Mouse (Mus musculus) hindbrain, embryonic 15.5 days (tissue): ENCODE measurements around the gene Zfp369. TPM values are rescaled to one million over a fixed set of nuclear protein-coding genes. Genes with fewer than 3 reads are reported as not detected.

Experiments
- ATAC-seq: fragments of 200-750 bp; cut with Nextera tagmentation; 2 replicates; pipeline ENCODE4 v1.8.0; 2017; ENCODE audit warnings: low read depth, moderate number of reproducible peaks, moderate TSS enrichment; ENCODE audit not compliant: low FRiP score
- H3K27ac ChIP-seq: fragments of 300-500 bp; sonication (generic); replicated peaks from 2 replicates; pipeline ENCODE4 v1.5.1; 2015; ENCODE audit warnings: mild to moderate bottlenecking, inconsistent platforms
- H3K27me3 ChIP-seq: fragments of 300-500 bp; sonication (generic); 2 replicates; pipeline ENCODE4 v1.6.1; 2015; ENCODE audit warnings: control low read depth, inconsistent platforms
- H3K36me3 ChIP-seq: fragments of 300-500 bp; sonication (generic); 2 replicates; pipeline ENCODE4 v1.6.1; 2015; ENCODE audit warnings: control low read depth, inconsistent platforms
- H3K4me1 ChIP-seq: fragments of 300-500 bp; sonication (generic); replicated peaks from 2 replicates; pipeline ENCODE4 v1.6.1; 2015; ENCODE audit warnings: control low read depth, inconsistent platforms
- H3K4me2 ChIP-seq: fragments of 300-500 bp; sonication (generic); 2 replicates; pipeline ENCODE4 v1.6.1; 2015; ENCODE audit warnings: moderate library complexity, mild to moderate bottlenecking, inconsistent platforms
- H3K4me3 ChIP-seq: fragments of 300-500 bp; sonication (generic); 2 replicates; pipeline ENCODE4 v1.5.1; 2015; ENCODE audit warnings: mild to moderate bottlenecking, inconsistent platforms
- H3K9ac ChIP-seq: fragments of 300-500 bp; sonication (generic); 2 replicates; pipeline ENCODE4 v1.6.1; 2015; ENCODE audit warnings: inconsistent platforms
- H3K9me3 ChIP-seq: fragments of 300-500 bp; sonication (generic); 2 replicates; pipeline ENCODE4 v1.6.1; 2016; ENCODE audit warnings: control low read depth, inconsistent platforms
- WGBS: fragments of 180-500 bp; shearing (Covaris S2); methylation state at CpG from one replicate; pipeline ENCODE4 v1.1.7; 2015; 5-methylcytosine and 5-hydroxymethylcytosine counted together
- polyA plus RNA-seq: library from polyadenylated mRNA; unstranded; fragments of >200 nt; fragmentation: Nextera tagmentation; extraction: Ambion mirVana; gene quantifications from 2 replicates; pipeline ENCODE4 v1.2.1, GENCODE M21; 2015

The Zfp369 gene
- polyA plus RNA-seq: 14.1 and 15.1 TPM in 2 replicates

DNA sequence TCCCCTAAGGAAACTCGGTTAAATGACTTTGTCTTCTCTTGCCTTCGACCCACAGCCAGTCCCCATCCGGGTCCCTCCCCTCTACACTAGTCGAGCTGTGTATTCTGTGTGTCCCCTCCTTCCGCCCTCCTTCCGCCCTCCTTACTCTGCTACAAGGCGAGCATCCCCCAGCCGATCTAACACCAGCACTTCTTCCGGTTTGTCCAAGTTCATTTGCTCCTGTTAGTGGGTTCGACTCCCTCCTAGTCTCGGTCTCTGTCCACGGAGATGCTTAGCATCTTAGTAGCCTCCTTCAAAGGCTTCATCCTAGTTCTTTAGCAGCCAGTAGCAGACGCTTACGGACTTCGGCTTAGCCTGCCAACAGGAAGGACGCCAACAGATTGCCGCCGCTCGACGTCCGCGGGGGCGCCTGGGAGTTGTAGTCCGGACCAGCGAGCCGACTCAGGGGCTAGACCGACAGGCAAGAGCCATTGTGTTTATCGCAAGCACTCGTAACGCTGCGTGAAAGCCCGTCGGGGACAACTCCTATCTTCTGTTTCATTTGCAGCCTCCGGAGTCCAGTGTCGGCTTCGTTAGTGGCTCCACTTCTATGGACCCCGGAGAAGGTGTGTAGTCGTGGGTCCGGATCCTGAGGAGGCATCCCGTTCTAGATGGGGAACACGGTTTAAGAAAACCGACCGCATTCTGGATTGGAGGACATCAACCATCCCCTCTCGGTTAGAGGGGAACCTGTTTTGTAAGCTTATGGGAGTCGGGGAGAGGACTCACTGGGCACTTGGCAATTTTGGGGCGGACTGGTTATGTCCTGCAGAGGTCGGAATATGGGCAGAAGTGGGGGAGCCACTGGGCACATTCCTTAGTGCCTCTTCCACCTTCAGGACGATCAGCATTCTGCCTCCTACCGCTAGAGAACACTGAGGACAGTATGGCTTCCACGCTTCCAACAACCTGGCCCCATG lies at the start of gene Zfp369:
Gene Zfp369, plus strand, starts transcription at position 432 of the 959 bp plus-strand sequence.
- Histone ChIP-seq H3K36me3 (peaks cover 35% of the 10 kb centered on the region), H3K27ac (peak within 1 kb of the TSS; percentile 90), H3K4me1 (peaks cover 16% of the 10 kb centered on the region), H3K27me3 (no peaks in the 10 kb centered on the region), H3K9me3 (peaks cover 13% of the 10 kb centered on the region; the same call in 1 of the 2 replicates), H3K9ac (peak within 1 kb of the TSS; percentile 61), H3K4me3 (peak within 1 kb of the TSS; percentile 56), H3K4me2 (peak within 1 kb of the TSS; percentile 64)
- under 1% methylated on average over 50 of the region's 50 CpGs for WGBS
- ATAC-seq: peak; percentile 99

DNA sequence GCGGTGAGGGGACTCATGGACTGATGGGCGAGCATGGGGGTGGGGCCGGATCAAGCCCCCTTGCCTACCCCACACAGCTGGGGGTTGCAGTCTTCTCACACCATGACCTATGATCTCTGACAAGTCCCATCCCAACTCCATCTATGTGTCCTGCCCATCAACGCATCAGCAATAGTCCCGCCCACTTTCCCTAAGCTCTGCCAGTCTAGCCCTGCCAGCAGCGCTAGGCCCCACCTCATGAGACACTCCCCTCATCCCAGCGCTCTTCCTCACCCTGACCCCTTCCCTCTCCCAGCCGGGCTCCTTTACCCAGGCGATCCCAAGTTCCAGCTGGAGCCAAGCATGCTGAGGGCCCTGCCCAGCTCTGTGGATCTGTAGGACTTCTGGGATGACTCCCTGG lies 41.4 kb upstream of the Zfp369 start:
- no peak overlapping the region for H3K9ac ChIP-seq
- H3K4me2 ChIP-seq: no peak overlapping the region
- H3K27ac ChIP-seq: no peak overlapping the region
- H3K4me3 ChIP-seq: no peak overlapping the region
- H3K9me3 ChIP-seq: 0 out of 2 replicates have a peak, but pooled peaks cover 5% of the 10 kb centered on the region
- H3K4me1 ChIP-seq: peaks cover 12% of the 10 kb centered on the region
- WGBS: 74% methylated on average over 9 of the region's 9 CpGs
- no peaks in the 10 kb centered on the region for H3K27me3 ChIP-seq
- no peak for ATAC-seq
- H3K36me3 ChIP-seq: no peaks in the 10 kb centered on the region

DNA sequence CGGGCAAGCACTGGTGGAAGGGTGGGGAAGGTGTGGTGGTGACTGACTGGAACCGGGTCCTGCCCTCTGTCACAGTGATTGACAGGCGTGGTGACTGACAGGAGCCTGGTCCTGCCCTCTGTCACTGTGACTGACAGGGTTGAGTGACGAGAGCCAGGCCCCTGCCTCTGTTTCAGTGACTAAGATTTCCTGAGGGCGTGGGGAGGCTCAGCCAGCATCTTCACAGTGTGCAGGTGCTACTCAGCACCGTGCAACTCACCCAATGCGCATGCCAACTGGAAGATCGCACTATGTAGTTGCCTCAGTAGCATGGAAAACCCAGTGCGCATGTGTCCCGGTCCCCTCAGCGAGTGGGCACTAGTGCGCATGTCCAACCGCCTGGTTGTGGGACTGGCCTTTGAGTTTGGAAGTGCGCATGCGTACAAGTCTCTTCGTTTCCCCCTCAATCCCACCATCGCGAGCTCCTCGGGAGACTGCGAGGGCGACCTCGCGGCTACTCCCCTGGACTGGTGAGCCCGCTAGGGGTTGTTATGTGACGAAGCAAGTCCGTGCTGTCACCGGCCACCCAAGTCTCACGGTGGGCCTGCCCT lies 38.0 kb upstream of the Zfp369 start:
- H3K4me3 ChIP-seq: peak overlapping the region; percentile 66
- under 1% methylated on average over 28 of the region's 28 CpGs for WGBS
- H3K9ac ChIP-seq: peak overlapping the region; percentile 79
- H3K36me3 ChIP-seq: peaks cover 2% of the 10 kb centered on the region; the same call in 1 of the 2 replicates
- peak overlapping the region; percentile 95 for H3K27ac ChIP-seq
- peaks cover 11% of the 10 kb centered on the region for H3K9me3 ChIP-seq
- peak overlapping the region; percentile 100 for H3K4me2 ChIP-seq
- peaks cover 19% of the 10 kb centered on the region for H3K4me1 ChIP-seq
- H3K27me3 ChIP-seq: no peaks in the 10 kb centered on the region
- ATAC-seq: peak; percentile 97

DNA sequence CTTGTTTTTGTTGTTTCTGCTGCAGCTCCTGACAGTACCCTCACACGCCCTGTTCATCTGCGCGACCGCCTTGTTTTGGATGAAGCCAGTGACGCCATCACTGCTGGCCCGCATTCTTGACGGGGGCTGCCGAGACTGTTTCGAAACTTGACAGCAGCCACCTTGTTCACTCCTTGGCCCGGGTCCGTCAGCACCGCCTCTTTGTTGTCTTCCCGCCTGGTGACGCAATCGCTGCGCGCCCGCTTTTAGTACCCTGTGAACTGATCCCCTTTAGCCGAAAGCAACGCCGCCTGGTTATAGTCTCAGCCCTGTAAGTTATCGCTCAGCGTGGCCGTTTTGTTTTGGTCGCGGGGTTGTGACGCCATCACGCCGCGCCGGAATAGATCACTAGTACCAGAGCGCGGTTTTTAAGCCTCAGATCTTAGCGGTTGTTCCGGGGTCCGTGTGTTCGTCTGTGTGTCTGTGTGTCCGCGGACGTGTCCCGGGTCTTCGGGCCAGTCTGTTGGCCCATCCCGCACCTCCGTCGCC lies 37.5 kb upstream of the Zfp369 start:
- Histone ChIP-seq H3K9ac (peak overlapping the region; percentile 79), H3K4me3 (peak overlapping the region; percentile 66), H3K27me3 (no peaks in the 10 kb centered on the region), H3K9me3 (peaks cover 11% of the 10 kb centered on the region), H3K27ac (peak overlapping the region; percentile 95), H3K36me3 (peaks cover 7% of the 10 kb centered on the region; the same call in 1 of the 2 replicates), H3K4me1 (peaks cover 19% of the 10 kb centered on the region), H3K4me2 (peak overlapping the region; percentile 100)
- ATAC-seq: peak; percentile 87
- under 1% methylated on average over 45 of the region's 45 CpGs for WGBS

DNA sequence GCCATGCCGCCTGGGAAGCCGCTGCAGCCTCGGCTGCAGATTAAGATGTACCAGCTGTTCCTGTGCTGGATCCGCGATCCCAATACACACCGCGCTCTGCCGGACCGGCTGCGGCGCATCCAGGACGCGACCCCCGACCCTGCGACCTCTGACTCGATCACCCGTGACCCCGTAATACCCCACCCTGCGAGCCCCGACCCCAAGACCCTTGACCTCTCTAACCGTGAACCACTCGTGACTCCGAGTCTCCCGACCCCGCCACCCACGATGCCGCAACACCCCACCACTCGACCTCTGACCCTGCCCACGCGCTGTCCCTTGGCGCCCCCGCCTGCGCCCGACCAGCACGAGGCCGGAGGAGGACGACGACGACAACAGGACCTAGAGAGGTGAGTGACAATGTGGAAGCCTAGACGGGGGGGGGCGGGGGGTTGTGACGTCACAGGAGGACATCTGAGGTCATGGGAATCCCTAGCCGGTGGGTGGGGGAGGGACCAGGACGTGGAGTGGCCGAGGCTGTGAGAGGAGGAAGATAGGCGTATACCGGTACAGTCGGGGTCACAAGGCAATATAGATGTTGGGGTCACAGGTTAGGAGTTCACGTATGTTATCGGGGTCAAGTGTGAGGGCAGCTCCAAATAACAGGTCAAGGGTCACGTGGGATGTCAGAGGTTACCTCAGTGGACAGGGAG lies 36.8 kb upstream of the Zfp369 start:
- peak; percentile 29; the same call in 1 of the 2 replicates for ATAC-seq
- WGBS: 3% methylated on average over 51 of the region's 51 CpGs
- H3K36me3 ChIP-seq: peaks cover 8% of the 10 kb centered on the region; the same call in 1 of the 2 replicates
- H3K27ac ChIP-seq: peak overlapping the region; percentile 95
- H3K27me3 ChIP-seq: no peaks in the 10 kb centered on the region
- peaks cover 19% of the 10 kb centered on the region for H3K4me1 ChIP-seq
- peak overlapping the region; percentile 79 for H3K9ac ChIP-seq
- peak overlapping the region; percentile 100 for H3K4me2 ChIP-seq
- H3K9me3 ChIP-seq: peaks cover 11% of the 10 kb centered on the region
- H3K4me3 ChIP-seq: peak overlapping the region; percentile 66

DNA sequence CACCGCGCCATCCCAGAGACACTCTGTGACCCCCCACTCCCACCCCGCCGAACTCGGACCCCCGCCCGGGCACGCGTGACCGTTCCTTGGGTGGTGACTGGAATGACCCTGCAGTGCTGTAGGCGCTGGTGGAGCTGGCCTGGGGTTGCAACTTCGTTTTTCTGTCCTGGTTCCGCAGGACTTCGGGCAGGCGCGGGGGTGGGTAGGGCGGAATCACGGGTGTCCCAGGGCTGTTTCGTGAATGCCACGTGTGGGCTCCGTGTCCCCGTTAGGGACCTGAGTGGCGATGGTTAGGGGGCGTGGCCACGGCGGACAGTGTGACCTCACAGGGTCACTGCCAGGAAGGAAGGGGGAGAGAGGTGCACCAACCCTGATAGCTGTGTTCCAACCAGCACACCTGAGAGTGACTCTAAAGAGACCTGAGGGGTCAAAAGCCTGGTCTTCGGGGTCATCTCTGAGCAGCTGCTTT lies 36.3 kb upstream of the Zfp369 start:
- WGBS: 39% methylated on average over 27 of the region's 27 CpGs
- H3K4me1 ChIP-seq: peaks cover 19% of the 10 kb centered on the region
- H3K27me3 ChIP-seq: no peaks in the 10 kb centered on the region
- peaks cover 8% of the 10 kb centered on the region; the same call in 1 of the 2 replicates for H3K36me3 ChIP-seq
- peaks cover 10% of the 10 kb centered on the region for H3K9me3 ChIP-seq
- peak overlapping the region; percentile 66 for H3K4me3 ChIP-seq
- H3K4me2 ChIP-seq: peak overlapping the region; percentile 100
- no peak for ATAC-seq
- H3K9ac ChIP-seq: peak overlapping the region; percentile 13; the same call in 1 of the 2 replicates
- H3K27ac ChIP-seq: no peak overlapping the region

DNA sequence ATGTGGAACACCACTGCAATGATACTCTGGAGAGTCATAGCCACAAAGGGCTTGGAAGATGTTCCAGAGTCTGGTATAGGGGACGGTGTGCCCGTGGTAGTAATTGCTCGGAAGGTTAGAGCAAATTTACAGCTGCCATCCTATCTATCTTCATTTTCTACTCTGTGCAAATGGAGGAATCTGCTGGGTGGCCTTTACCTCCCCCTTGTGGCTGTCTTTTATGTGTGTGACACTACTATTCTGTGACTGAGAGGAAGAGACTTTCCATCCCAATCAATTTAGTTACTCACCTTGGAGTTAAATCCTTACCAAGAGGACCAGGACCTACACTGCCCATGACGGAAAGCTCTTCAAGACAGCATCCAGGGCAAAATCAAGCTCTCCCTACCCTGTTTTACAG lies 35.3 kb upstream of the Zfp369 start:
- no peak overlapping the region for H3K9ac ChIP-seq
- H3K4me3 ChIP-seq: no peak overlapping the region
- no peak overlapping the region for H3K27ac ChIP-seq
- no peak for ATAC-seq
- 94% methylated on average over 4 of the region's 4 CpGs for WGBS
- peaks cover 17% of the 10 kb centered on the region; the same call in 1 of the 2 replicates for H3K36me3 ChIP-seq
- H3K4me1 ChIP-seq: peaks cover 19% of the 10 kb centered on the region
- no peak overlapping the region for H3K4me2 ChIP-seq
- H3K27me3 ChIP-seq: no peaks in the 10 kb centered on the region
- H3K9me3 ChIP-seq: peaks cover 13% of the 10 kb centered on the region

DNA sequence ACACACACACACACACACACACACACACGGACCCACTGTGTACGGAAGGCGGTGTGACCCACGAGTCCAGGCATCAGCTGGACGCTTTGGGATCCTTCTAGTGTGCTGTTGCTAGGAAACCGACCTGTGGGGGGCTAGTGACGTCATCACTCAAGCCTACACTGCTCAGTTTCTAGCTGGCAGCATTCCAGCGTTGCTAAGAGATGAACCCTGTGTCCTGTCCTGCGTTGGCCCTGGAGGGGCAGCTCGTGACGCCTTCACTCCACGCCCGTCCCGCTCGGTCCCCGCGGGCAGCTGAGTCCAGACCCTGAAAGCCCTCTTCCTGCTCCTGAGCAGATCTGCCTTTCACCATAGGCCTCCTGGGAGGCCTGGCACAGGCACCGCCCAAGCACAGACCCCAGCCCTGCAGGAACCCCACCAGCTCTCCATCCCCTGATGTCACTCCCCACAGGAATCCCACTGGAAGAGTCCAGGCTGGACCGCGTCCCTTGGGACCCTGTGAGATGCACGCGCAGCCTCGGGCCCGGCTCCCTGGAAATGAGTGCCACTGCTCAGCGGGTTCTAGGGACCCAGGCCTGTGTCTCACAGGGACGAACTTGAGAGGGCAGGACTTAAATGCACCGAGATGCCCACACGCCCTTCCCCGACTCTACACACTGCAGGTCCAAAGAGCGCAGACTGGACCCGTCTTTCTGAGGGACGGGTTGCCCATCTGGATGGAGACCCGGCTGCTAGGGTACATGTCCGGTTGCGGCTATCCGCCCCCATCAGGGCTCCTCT lies 20.2 kb upstream of the Zfp369 start:
- Histone ChIP-seq H3K27me3 (no peaks in the 10 kb centered on the region), H3K4me2 (peak overlapping the region; percentile 56), H3K4me1 (no peaks in the 10 kb centered on the region), H3K36me3 (peaks cover 45% of the 10 kb centered on the region), H3K4me3 (peak overlapping the region; percentile 36), H3K27ac (peak overlapping the region; percentile 51; the same call in 1 of the 2 replicates), H3K9ac (peak overlapping the region; percentile 40), H3K9me3 (peaks cover 30% of the 10 kb centered on the region)
- 23% methylated on average over 36 of the region's 36 CpGs for WGBS
- ATAC-seq: peak; percentile 85

DNA sequence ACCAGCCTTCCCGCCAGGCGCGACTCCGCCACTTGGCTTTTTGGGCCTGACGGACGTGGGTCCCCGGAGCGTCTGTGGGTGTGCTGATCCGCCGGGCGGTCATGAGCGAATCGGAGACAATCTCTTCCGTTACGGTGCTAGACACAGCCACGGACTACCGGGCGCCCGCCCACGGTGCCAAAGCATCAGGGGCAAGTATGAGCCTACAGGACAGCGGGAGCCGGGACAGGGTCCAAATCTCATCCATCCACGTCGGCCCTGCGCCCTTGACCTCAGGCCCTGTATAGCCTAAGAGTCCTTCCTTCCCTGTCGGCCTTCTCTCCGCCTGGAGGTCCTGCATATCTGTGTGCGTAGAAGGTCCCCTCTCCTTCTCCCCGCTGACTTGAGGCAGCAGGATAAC lies 19.4 kb upstream of the Zfp369 start, which contains the start of gene Gm10775:
Gene Gm10775, plus strand, starts transcription at position 301 of the 400 bp plus-strand sequence.
- Histone ChIP-seq H3K36me3 (peaks cover 52% of the 10 kb centered on the region), H3K4me1 (no peaks in the 10 kb centered on the region), H3K9me3 (peaks cover 37% of the 10 kb centered on the region), H3K27me3 (no peaks in the 10 kb centered on the region), H3K27ac (peak within 1 kb of the TSS; percentile 51; the same call in 1 of the 2 replicates), H3K4me3 (peak within 1 kb of the TSS; percentile 36), H3K9ac (peak within 1 kb of the TSS; percentile 40), H3K4me2 (peak within 1 kb of the TSS; percentile 56)
- WGBS: 46% methylated on average over 29 of the region's 29 CpGs
- ATAC-seq: no peak

DNA sequence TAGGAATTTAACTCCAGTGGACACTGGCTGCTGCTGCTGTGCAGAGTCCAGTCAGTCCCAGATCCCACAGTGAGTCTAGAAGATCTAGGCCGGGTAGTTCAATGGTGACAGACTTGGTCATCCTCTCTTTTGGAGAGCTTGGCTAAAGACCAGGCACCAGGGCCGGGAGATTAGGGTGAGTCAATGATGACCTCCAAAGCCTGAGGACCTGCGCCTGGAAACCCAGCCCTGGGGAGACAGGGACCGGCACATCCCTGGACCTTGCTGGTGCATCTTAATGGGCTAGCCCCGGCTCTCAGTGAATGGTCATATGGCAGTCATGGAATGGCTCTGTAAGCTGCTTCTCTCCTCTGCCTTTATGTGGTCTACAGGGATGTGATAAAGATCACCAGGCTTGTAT lies 16.5 kb upstream of the Zfp369 start:
- Histone ChIP-seq H3K27me3 (no peaks in the 10 kb centered on the region), H3K36me3 (peaks cover 65% of the 10 kb centered on the region), H3K4me1 (no peaks in the 10 kb centered on the region), H3K9me3 (peaks cover 52% of the 10 kb centered on the region), H3K4me3 (no peak overlapping the region), H3K9ac (no peak overlapping the region), H3K4me2 (no peak overlapping the region), H3K27ac (no peak overlapping the region)
- 97% methylated on average over 5 of the region's 5 CpGs for WGBS
- no peak for ATAC-seq
